ENCODE assay signal across 8 mouse cellular contexts in genomic region chr10:43483426-43483995, GRCm38 (mm10). TPM values are rescaled to one million over a fixed set of nuclear protein-coding genes. Genes with fewer than 3 reads are reported as not detected.
A peak's percentile ranks its signal among the peaks of the same experiment; 100 is the strongest.
DNase-seq lines count a peak whose midpoint lies in the region; ATAC-seq lines count a peak whose summit lies in the region.

No protein-coding gene starts in this region.

- no peaks in the 10 kb centered on the region for H3K36me3 ChIP-seq in neural tube, embryonic 13.5 days
- no peaks in the 10 kb centered on the region for H3K36me3 ChIP-seq in heart, embryonic 11.5 days (ENCODE audit: control insufficient read depth, insufficient read depth, low read length)
- H3K36me3 ChIP-seq in kidney, embryonic 15.5 days, result no peaks in the 10 kb centered on the region
- 0 out of 2 replicates have a peak, but pooled peaks cover 2% of the 10 kb centered on the region for H3K36me3 ChIP-seq in midbrain, embryonic 13.5 days

- H3K4me1 ChIP-seq in neural tube, embryonic 13.5 days (replicated peaks), result peaks cover 39% of the 10 kb centered on the region
- peaks cover 28% of the 10 kb centered on the region for H3K4me1 ChIP-seq in heart, embryonic 11.5 days (ENCODE audit: control insufficient read depth, insufficient read depth, low read length)
- H3K4me1 ChIP-seq in kidney, embryonic 15.5 days, result peaks cover 54% of the 10 kb centered on the region
- peaks cover 38% of the 10 kb centered on the region for H3K4me1 ChIP-seq in midbrain, embryonic 13.5 days (replicated peaks)

- H3K4me2 ChIP-seq in neural tube, embryonic 13.5 days, result no peak overlapping the region
- H3K4me2 ChIP-seq in heart, embryonic 11.5 days, result peak overlapping the region; percentile 58
- peak overlapping the region; percentile 24; the same call in 1 of the 2 replicates for H3K4me2 ChIP-seq in kidney, embryonic 15.5 days
- H3K4me2 ChIP-seq in midbrain, embryonic 13.5 days (replicated peaks), result no peak overlapping the region; the same call in 1 of the 2 replicates

- no peak for DNase-seq in neural tube, embryonic 10.5 days (ENCODE audit: extremely low spot score, low spot score)
- no peak for DNase-seq in cerebellum, adult 8-10 months
- no peak for DNase-seq in urinary bladder, postnatal 10 days (ENCODE audit: low spot score)
- no peak for DNase-seq in layer of hippocampus, postnatal 14 days (ENCODE audit: low spot score in 2 of 2)

- H3K9ac ChIP-seq in neural tube, embryonic 13.5 days, result 0 out of 2 replicates have a peak overlapping the region, but pooled peaks have one; percentile 9
- peak overlapping the region; percentile 62 for H3K9ac ChIP-seq in heart, embryonic 11.5 days (ENCODE audit: low read depth, low read length)
- H3K9ac ChIP-seq in kidney, embryonic 15.5 days, result no peak overlapping the region
- peak overlapping the region; percentile 16; the same call in 1 of the 2 replicates for H3K9ac ChIP-seq in midbrain, embryonic 13.5 days (replicated peaks)

- no peaks in the 10 kb centered on the region for H3K9me3 ChIP-seq in neural tube, embryonic 13.5 days
- no peaks in the 10 kb centered on the region for H3K9me3 ChIP-seq in heart, embryonic 11.5 days (replicated peaks; ENCODE audit: control insufficient read depth, low read length)
- H3K9me3 ChIP-seq in kidney, embryonic 15.5 days (replicated peaks), result no peaks in the 10 kb centered on the region
- no peaks in the 10 kb centered on the region for H3K9me3 ChIP-seq in midbrain, embryonic 13.5 days

- WGBS in neural tube, embryonic 13.5 days, result 49% methylated on average over 9 of the region's 9 CpGs
- whole genome bisulfite sequencing in heart, embryonic 11.5 days (ENCODE audit: insufficient replicate concordance), result 25% methylated on average over 9 of the region's 9 CpGs
- 31% methylated on average over 9 of the region's 9 CpGs for WGBS in kidney, embryonic 15.5 days
- WGBS in midbrain, embryonic 13.5 days, result 53% methylated on average over 9 of the region's 9 CpGs

- H3K4me3 ChIP-seq in neural tube, embryonic 13.5 days, result no peak overlapping the region
- no peak overlapping the region for H3K4me3 ChIP-seq in heart, embryonic 11.5 days (ENCODE audit: low read depth, low read length)
- H3K4me3 ChIP-seq in kidney, embryonic 15.5 days (replicated peaks), result no peak overlapping the region
- no peak overlapping the region for H3K4me3 ChIP-seq in midbrain, embryonic 13.5 days (replicated peaks)

- no peaks in the 10 kb centered on the region for H3K27me3 ChIP-seq in neural tube, embryonic 13.5 days
- H3K27me3 ChIP-seq in heart, embryonic 11.5 days (ENCODE audit: control insufficient read depth, insufficient read depth, low read length), result no peaks in the 10 kb centered on the region
- H3K27me3 ChIP-seq in kidney, embryonic 15.5 days, result no peaks in the 10 kb centered on the region
- H3K27me3 ChIP-seq in midbrain, embryonic 13.5 days, result no peaks in the 10 kb centered on the region

- no peak overlapping the region for H3K27ac ChIP-seq in neural tube, embryonic 13.5 days (replicated peaks)
- H3K27ac ChIP-seq in heart, embryonic 11.5 days (ENCODE audit: low read depth, low read length), result peak overlapping the region; percentile 85
- peak overlapping the region; percentile 76 for H3K27ac ChIP-seq in kidney, embryonic 15.5 days
- H3K27ac ChIP-seq in midbrain, embryonic 13.5 days, result peak overlapping the region; percentile 51; the same call in 1 of the 2 replicates

- no peak for ATAC-seq in neural tube, embryonic 13.5 days (ENCODE audit: low read depth)
- no peak for ATAC-seq in heart, embryonic 11.5 days (replicated peaks; ENCODE audit: insufficient number of reproducible peaks, low FRiP score, low TSS enrichment)
- no peak for ATAC-seq in kidney, embryonic 15.5 days (replicated peaks; ENCODE audit: low FRiP score)
- ATAC-seq in midbrain, embryonic 13.5 days, result no peak

RNA-seq across cellular contexts. Expression of gene Bend3, which starts 4.9 kb away (rescaled TPM):
- polyA plus RNA-seq in neural tube, embryonic 13.5 days (2015; fragmentation: Nextera tagmentation; extraction: Ambion mirVana), result 3.0 and 3.5 TPM in 2 replicates
- polyA plus RNA-seq in heart, embryonic 11.5 days (2014; fragmentation: Nextera tagmentation; extraction: Ambion mirVana), result 3.9 and 4.1 TPM in 2 replicates
- 6.6 and 7.4 TPM in 2 replicates for polyA plus RNA-seq in kidney, embryonic 15.5 days (2015; fragmentation: Nextera tagmentation; extraction: Ambion mirVana)
- polyA plus RNA-seq in midbrain, embryonic 13.5 days (2015; fragmentation: Nextera tagmentation; extraction: Ambion mirVana), result 4.2 TPM in 2 replicates
- 1 to 10 TPM; 6.3 to 7.6 TPM for total RNA-seq in layer of hippocampus, postnatal 14 days (2021)

RNA-seq across cellular contexts. Expression of gene Gm9803, which starts 40.4 kb away (rescaled TPM):
- 24.5 and 38.8 TPM in 2 replicates for polyA plus RNA-seq in neural tube, embryonic 13.5 days (2015; fragmentation: Nextera tagmentation; extraction: Ambion mirVana)
- 11.5 and 22.7 TPM in 2 replicates for polyA plus RNA-seq in heart, embryonic 11.5 days (2014; fragmentation: Nextera tagmentation; extraction: Ambion mirVana)
- 8.3 and 15.2 TPM in 2 replicates for polyA plus RNA-seq in kidney, embryonic 15.5 days (2015; fragmentation: Nextera tagmentation; extraction: Ambion mirVana)
- 29.1 and 30.9 TPM in 2 replicates for polyA plus RNA-seq in midbrain, embryonic 13.5 days (2015; fragmentation: Nextera tagmentation; extraction: Ambion mirVana)
- total RNA-seq in layer of hippocampus, postnatal 14 days (2021), result 10 to 100 TPM in 1 of 2 experiments, not detected in 1; 10.7 TPM

RNA-seq across cellular contexts. Expression of gene 1700021F05Rik, which starts 57.3 kb away (rescaled TPM):
- polyA plus RNA-seq in neural tube, embryonic 13.5 days (2015; fragmentation: Nextera tagmentation; extraction: Ambion mirVana), result 63.9 and 64.8 TPM in 2 replicates
- 93.8 and 106 TPM in 2 replicates for polyA plus RNA-seq in heart, embryonic 11.5 days (2014; fragmentation: Nextera tagmentation; extraction: Ambion mirVana)
- polyA plus RNA-seq in kidney, embryonic 15.5 days (2015; fragmentation: Nextera tagmentation; extraction: Ambion mirVana), result 74.3 and 77.4 TPM in 2 replicates
- polyA plus RNA-seq in midbrain, embryonic 13.5 days (2015; fragmentation: Nextera tagmentation; extraction: Ambion mirVana), result 68.4 and 70.7 TPM in 2 replicates
- total RNA-seq in layer of hippocampus, postnatal 14 days (2021), result 10 to 100 TPM; 49.0 to 49.1 TPM

Comparison
In these comparisons a context has a peak if more than half of its experiments do, and no peak if none do; other contexts are left out.
1. H3K4me2 ChIP-seq: peak in heart, embryonic 11.5 days (single experiment) and kidney, embryonic 15.5 days (single experiment); none in neural tube, embryonic 13.5 days (single experiment) and midbrain, embryonic 13.5 days (single experiment).